Mouse (Mus musculus) CH12.LX (cell line): ENCODE measurements around the gene Tmub1. TPM values are rescaled to one million over a fixed set of nuclear protein-coding genes. Genes with fewer than 3 reads are reported as not detected.

Experiments used
- DNase-seq: peaks from one replicate; pipeline ENCODE4 v3.0.0-alpha.2; 2013; ENCODE audit errors: extremely low read depth
- H3K27ac ChIP-seq: 2 replicates; pipeline ENCODE4 v1.5.1; 2012; ENCODE audit warnings: low read depth, mild to moderate bottlenecking, control low read depth, moderate library complexity; ENCODE audit not compliant: insufficient read depth
- H3K27me3 ChIP-seq: replicated peaks from 2 replicates; pipeline ENCODE3; 2012; ENCODE audit warnings: inconsistent platforms
- H3K36me3 ChIP-seq, 2 experiments: replicated peaks in 1 of 2; 2 replicates each; pipeline versions ENCODE3 to v1.6.1; 2012; ENCODE audit warnings: inconsistent platforms in 1 of 2, low read length in 1 of 2, mild to moderate bottlenecking in 1 of 2, mixed read lengths in 1 of 2, moderate library complexity in 1 of 2; ENCODE audit not compliant: control insufficient read depth in 1 of 2, insufficient read depth in 1 of 2
- H3K4me1 ChIP-seq, 2 experiments: 2 replicates each; pipeline ENCODE4 v1.6.1; 2012; ENCODE audit warnings: inconsistent platforms in 1 of 2, moderate library complexity in 1 of 2; ENCODE audit not compliant: insufficient read depth in 2 of 2, control insufficient read depth in 1 of 2
- H3K4me2 ChIP-seq: 2 replicates; pipeline ENCODE4 v1.6.1; 2012; ENCODE audit warnings: low read depth, mild to moderate bottlenecking, control low read depth; ENCODE audit not compliant: poor library complexity, insufficient read depth, severe bottlenecking
- H3K4me3 ChIP-seq, 3 experiments: fragments of 150-350 bp in 1 of 3; sonication (generic) in 1 of 3; replicated peaks in 1 of 3; 2 replicates each; pipeline versions ENCODE3 to v1.5.1; 2011 to 2012; ENCODE audit warnings: low read depth in 2 of 3, low read length in 2 of 3, mild to moderate bottlenecking in 2 of 3, moderate library complexity in 2 of 3, control low read depth in 1 of 3, improper control_type of control experiment in 1 of 3, inconsistent platforms in 1 of 3, mixed read lengths in 1 of 3; ENCODE audit not compliant: poor library complexity in 1 of 3
- H3K79me2 ChIP-seq: replicated peaks from 2 replicates; pipeline ENCODE4 v1.6.1; 2012; ENCODE audit warnings: mild to moderate bottlenecking, moderate library complexity; ENCODE audit not compliant: control insufficient read depth, poor library complexity, insufficient read depth, severe bottlenecking; ENCODE audit errors: extremely low read depth
- H3K9ac ChIP-seq: 2 replicates; pipeline ENCODE4 v1.6.1; 2012; ENCODE audit warnings: low read depth, mild to moderate bottlenecking, control low read depth, moderate library complexity; ENCODE audit not compliant: insufficient read depth
- H3K9me3 ChIP-seq: replicated peaks from 2 replicates; pipeline ENCODE3; 2012; ENCODE audit warnings: low read length, inconsistent platforms, mixed read lengths
- BHLHE40 ChIP-seq: IDR thresholded peaks from 2 replicates; pipeline ENCODE4 v1.6.1; 2011; ENCODE audit warnings: mild to moderate bottlenecking, low read depth, low read length, improper control_type of control experiment
- CHD1 ChIP-seq: IDR thresholded peaks from 2 replicates; pipeline ENCODE4 v1.6.1; 2012; ENCODE audit warnings: low read depth, low read length, improper control_type of control experiment, inconsistent platforms
- CHD2 ChIP-seq: IDR thresholded peaks from 2 replicates; pipeline ENCODE4 v1.6.1; 2011; ENCODE audit warnings: low read length, improper control_type of control experiment
- CTCF ChIP-seq, 2 experiments: IDR thresholded peaks in 1 of 2; conservative IDR thresholded peaks in 1 of 2; 2 replicates each; pipeline ENCODE4 v1.5.1; 2011 to 2012; ENCODE audit warnings: low read depth in 2 of 2, low read length in 2 of 2, improper control_type of control experiment in 1 of 2, inconsistent platforms in 1 of 2, mild to moderate bottlenecking in 1 of 2, moderate library complexity in 1 of 2
- E2F4 ChIP-seq: IDR thresholded peaks from 2 replicates; pipeline ENCODE4 v1.6.1; 2011; ENCODE audit warnings: low read depth, low read length, improper control_type of control experiment; ENCODE audit not compliant: insufficient replicate concordance
- ELF1 ChIP-seq: IDR thresholded peaks from 2 replicates; pipeline ENCODE4 v1.6.1; 2014; ENCODE audit warnings: low read depth, mild to moderate bottlenecking, inconsistent platforms, low read length, improper control_type of control experiment
- EP300 ChIP-seq: IDR thresholded peaks from 2 replicates; pipeline ENCODE4 v1.6.1; 2011; ENCODE audit warnings: low read length, improper control_type of control experiment
- HCFC1 ChIP-seq: IDR thresholded peaks from 2 replicates; pipeline ENCODE4 v1.6.1; 2012; ENCODE audit warnings: low read depth, mild to moderate bottlenecking, inconsistent platforms, low read length, improper control_type of control experiment
- IRF4 ChIP-seq: IDR thresholded peaks from 2 replicates; pipeline ENCODE4 v1.6.1; 2014; ENCODE audit warnings: low read depth, mild to moderate bottlenecking, inconsistent platforms, low read length, improper control_type of control experiment
- JUN ChIP-seq: IDR thresholded peaks from 2 replicates; pipeline ENCODE4 v1.6.1; 2011; ENCODE audit warnings: low read depth, mild to moderate bottlenecking, low read length, improper control_type of control experiment, moderate library complexity; ENCODE audit not compliant: insufficient read depth
- KAT2A ChIP-seq: IDR thresholded peaks from 2 replicates; pipeline ENCODE4 v1.6.1; 2012; ENCODE audit warnings: low read length, improper control_type of control experiment, inconsistent platforms; ENCODE audit not compliant: insufficient replicate concordance
- MAFK ChIP-seq: IDR thresholded peaks from 2 replicates; pipeline ENCODE4 v1.6.1; 2011; ENCODE audit warnings: low read length, improper control_type of control experiment; ENCODE audit not compliant: insufficient replicate concordance
- MAZ ChIP-seq: IDR thresholded peaks from 2 replicates; pipeline ENCODE4 v1.6.1; 2012; ENCODE audit warnings: low read depth, mild to moderate bottlenecking, inconsistent platforms, low read length, improper control_type of control experiment, moderate library complexity
- MEF2A ChIP-seq: IDR thresholded peaks from 2 replicates; pipeline ENCODE4 v1.6.1; 2014; ENCODE audit warnings: low read depth, mild to moderate bottlenecking, inconsistent platforms, low read length, improper control_type of control experiment, borderline replicate concordance
- MXI1 ChIP-seq: IDR thresholded peaks from 2 replicates; pipeline ENCODE4 v1.6.1; 2011; ENCODE audit warnings: mild to moderate bottlenecking, low read depth, low read length, improper control_type of control experiment
- MYC ChIP-seq: IDR thresholded peaks from 2 replicates; pipeline ENCODE4 v1.6.1; 2011; ENCODE audit warnings: low read depth, mild to moderate bottlenecking, improper control_type of control experiment, low read length
- NELFE ChIP-seq: IDR thresholded peaks from 2 replicates; pipeline ENCODE4 v1.6.1; 2011; ENCODE audit warnings: low read depth, low read length, improper control_type of control experiment
- NRF1 ChIP-seq: IDR thresholded peaks from 2 replicates; pipeline ENCODE4 v1.6.1; 2014; ENCODE audit warnings: low read depth, mild to moderate bottlenecking, inconsistent platforms, low read length, improper control_type of control experiment, moderate library complexity
- PAX5 ChIP-seq: IDR thresholded peaks from 2 replicates; pipeline ENCODE4 v1.6.1; 2012; ENCODE audit warnings: low read length, inconsistent platforms, mixed read lengths
- POLR2A ChIP-seq: IDR thresholded peaks from 2 replicates; pipeline ENCODE4 v1.6.1; 2011; ENCODE audit warnings: low read depth, mild to moderate bottlenecking, improper control_type of control experiment, low read length
- POLR2AphosphoS2 ChIP-seq: IDR thresholded peaks from 2 replicates; pipeline ENCODE4 v1.6.1; 2011; ENCODE audit warnings: low read depth, low read length, improper control_type of control experiment
- RAD21 ChIP-seq: IDR thresholded peaks from 2 replicates; pipeline ENCODE4 v1.6.1; 2011; ENCODE audit warnings: low read depth, mild to moderate bottlenecking, low read length, improper control_type of control experiment, moderate library complexity
- RCOR1 ChIP-seq: conservative IDR thresholded peaks from 2 replicates; pipeline ENCODE4 v1.6.1; 2012; ENCODE audit warnings: low read depth, mild to moderate bottlenecking, inconsistent platforms, low read length, improper control_type of control experiment
- SIN3A ChIP-seq: IDR thresholded peaks from 2 replicates; pipeline ENCODE4 v1.6.1; 2012; ENCODE audit warnings: low read length, improper control_type of control experiment, inconsistent platforms
- SMC3 ChIP-seq: IDR thresholded peaks from 2 replicates; pipeline ENCODE4 v1.6.1; 2011; ENCODE audit warnings: low read depth, low read length, improper control_type of control experiment
- TBP ChIP-seq: conservative IDR thresholded peaks from 2 replicates; pipeline ENCODE4 v1.6.1; 2011; ENCODE audit warnings: low read depth, low read length, improper control_type of control experiment
- TCF12 ChIP-seq: IDR thresholded peaks from 2 replicates; pipeline ENCODE4 v1.6.1; 2014; ENCODE audit warnings: low read depth, mild to moderate bottlenecking, inconsistent platforms, low read length, improper control_type of control experiment
- UBTF ChIP-seq: IDR thresholded peaks from 2 replicates; pipeline ENCODE4 v1.6.1; 2012; ENCODE audit warnings: low read depth, mild to moderate bottlenecking, inconsistent platforms, low read length, improper control_type of control experiment, moderate library complexity
- USF2 ChIP-seq: conservative IDR thresholded peaks from 2 replicates; pipeline ENCODE4 v1.6.1; 2011; ENCODE audit warnings: low read depth, low read length, improper control_type of control experiment
- ZC3H11A ChIP-seq: IDR thresholded peaks from 2 replicates; pipeline ENCODE4 v1.6.1; 2012; ENCODE audit warnings: low read depth, mild to moderate bottlenecking, inconsistent platforms, low read length, improper control_type of control experiment
- ZKSCAN1 ChIP-seq: IDR thresholded peaks from 2 replicates; pipeline ENCODE4 v1.6.1; 2012; ENCODE audit warnings: low read depth, inconsistent platforms, low read length, improper control_type of control experiment, borderline replicate concordance
- dilution Hi-C: fragments of 300-500 bp; cut with MboI; formaldehyde crosslinking; loops from 2 replicates; pipeline ENCODE4 v1.14.3; 2020; ENCODE audit warnings: low sequenced_read_pairs; ENCODE audit not compliant: extremely low pct_unique_long_range_greater_than_20kb, extremely low pct_ligation_motif_present
- in situ Hi-C: fragments of 300-500 bp; cut with MboI; formaldehyde crosslinking; loops from 3 replicates; pipeline ENCODE4 v1.14.3; 2019; ENCODE audit warnings: low sequenced_read_pairs, low pct_ligation_motif_present, low pct_unique_long_range_greater_than_20kb, mixed read lengths
- polyA plus RNA-seq: library from polyadenylated mRNA; unstranded; fragments of >175 nt; gene quantifications from 2 replicates; pipeline ENCODE4 v1.2.1, GENCODE M21; 2012; ENCODE audit warnings: low read depth; ENCODE audit not compliant: insufficient read length
- total RNA-seq, 2 experiments: library from RNA; depleted of rRNA; stranded (reverse); fragments of 300-350 nt in 1 of 2; fragments of >200 nt in 1 of 2; gene quantifications; 2 replicates each; pipeline ENCODE4 v1.2.3; 2012 to 2014

Tmub1 gene
- total and polyA plus RNA-seq, 3 experiments, result 6.1 to 13.1 (median 11.2) TPM

- Histone ChIP-seq H3K9ac (peak overlapping the region; percentile 54), H3K4me1 (peaks cover 16 to 41% of the 10 kb centered on the region in 2 experiments), H3K9me3 (no peaks in the 10 kb centered on the region), H3K79me2 (peaks cover 10% of the 10 kb centered on the region; the same call in 1 of the 2 replicates), H3K4me2 (peak overlapping the region; percentile 55), H3K27ac (no peak overlapping the region), H3K4me3 (peak overlapping the region; percentile 63 to 94 (median 68)), H3K27me3 (no peaks in the 10 kb centered on the region), H3K36me3 (peaks cover 14 to 43% of the 10 kb centered on the region in 2 experiments)
- TF ChIP-seq CTCF (conservative IDR thresholded peaks at IDR 0.05 in 1 of 2, IDR thresholded peaks at IDR 0.05 in 1 of 2; ENCODE audit: low read depth in 2 of 2, low read length in 2 of 2) (peak in 1 of 2 experiments; percentile 46; a peak in 2 of 4 replicates), TBP (no peak)
- in situ Hi-C loops (no loop called here), dilution Hi-C loops (no loop called here)
- DNase-seq, result peak; percentile 53
These were observed 22.1 kb downstream of the Tmub1 start for GRCm38 (mm10) chr5:24425421-24426036.

- Histone ChIP-seq H3K9me3 (no peaks in the 10 kb centered on the region), H3K4me3 (peak overlapping the region; percentile 68 to 94 (median 86)), H3K27me3 (no peaks in the 10 kb centered on the region), H3K79me2 (peaks cover 10% of the 10 kb centered on the region; the same call in 1 of the 2 replicates), H3K27ac (peak overlapping the region; percentile 10; the same call in 1 of the 2 replicates), H3K4me1 (peaks cover 16 to 41% of the 10 kb centered on the region in 2 experiments), H3K4me2 (peak overlapping the region; percentile 84), H3K36me3 (peaks cover 14 to 43% of the 10 kb centered on the region in 2 experiments), H3K9ac (peak overlapping the region; percentile 97)
- dilution Hi-C loops, result no loop called here
- DNase-seq, result peak; percentile 74
- in situ Hi-C loops, result loop anchor here (5.0 kb wide), 1 partner anchor 32 kb away; no protein-coding TSS in a partner anchor
- TF ChIP-seq CHD2 (no peak), HCFC1 (peak; percentile 29; the same call in 1 of the 2 replicates), RAD21 (no peak), UBTF (no peak), NELFE (peak; percentile 57), MEF2A (no peak), USF2 (no peak), BHLHE40 (no peak), MAFK (no peak), MYC (no peak), ZC3H11A (no peak), NRF1 (peak; percentile 37; the same call in 1 of the 2 replicates), POLR2AphosphoS2 (no peak), CTCF (conservative IDR thresholded peaks at IDR 0.05 in 1 of 2, IDR thresholded peaks at IDR 0.05 in 1 of 2; ENCODE audit: low read depth in 2 of 2, low read length in 2 of 2) (no peak), POLR2A (peak; percentile 66), JUN (no peak), MXI1 (no peak), KAT2A (no peak), SMC3 (no peak), ELF1 (peak; percentile 66), SIN3A (no peak), MAZ (peak; percentile 10; the same call in 1 of the 2 replicates), CHD1 (no peak), RCOR1 (no peak), IRF4 (no peak), E2F4 (no peak), EP300 (no peak), TCF12 (peak; percentile 40; the same call in 1 of the 2 replicates), ZKSCAN1 (no peak), PAX5 (no peak)
These were observed 22.7 kb downstream of the Tmub1 start for GRCm38 (mm10) chr5:24424861-24425411.
